Mouse (Mus musculus) liver, embryonic 15.5 days (tissue): Measurements from ENCODE around the gene Git2. TPM values are rescaled to one million over a fixed set of nuclear protein-coding genes. Genes with fewer than 3 reads are reported as not detected.

Experiments used
- ATAC-seq: fragments of 200-750 bp; cut with Nextera tagmentation; 2 replicates; pipeline ENCODE4 v1.8.0; 2017; ENCODE audit warnings: moderate number of reproducible peaks, mild to moderate bottlenecking, moderate library complexity; ENCODE audit not compliant: insufficient read depth
- H3K27ac ChIP-seq: fragments of 300-500 bp; sonication (generic); replicated peaks from 2 replicates; pipeline ENCODE4 v1.5.1; 2015; ENCODE audit warnings: mild to moderate bottlenecking, inconsistent platforms
- H3K27me3 ChIP-seq: fragments of 300-500 bp; sonication (generic); 2 replicates; pipeline ENCODE4 v1.6.1; 2015; ENCODE audit warnings: mild to moderate bottlenecking, inconsistent platforms
- H3K36me3 ChIP-seq: fragments of 300-500 bp; sonication (generic); replicated peaks from 2 replicates; pipeline ENCODE4 v1.6.1; 2015; ENCODE audit warnings: moderate library complexity, mild to moderate bottlenecking, inconsistent platforms
- H3K4me1 ChIP-seq: fragments of 300-500 bp; sonication (generic); replicated peaks from 2 replicates; pipeline ENCODE4 v1.6.1; 2015; ENCODE audit warnings: inconsistent platforms
- H3K4me2 ChIP-seq: fragments of 300-500 bp; sonication (generic); 2 replicates; pipeline ENCODE4 v1.6.1; 2015; ENCODE audit warnings: moderate library complexity, mild to moderate bottlenecking, inconsistent platforms
- H3K4me3 ChIP-seq: fragments of 300-500 bp; sonication (generic); replicated peaks from 2 replicates; pipeline ENCODE4 v1.5.1; 2015; ENCODE audit warnings: mild to moderate bottlenecking, inconsistent platforms
- H3K9ac ChIP-seq: fragments of 300-500 bp; sonication (generic); 2 replicates; pipeline ENCODE4 v1.6.1; 2015; ENCODE audit warnings: moderate library complexity, mild to moderate bottlenecking, inconsistent platforms
- H3K9me3 ChIP-seq: fragments of 300-500 bp; sonication (generic); replicated peaks from 2 replicates; pipeline ENCODE4 v1.6.1; 2016; ENCODE audit warnings: inconsistent platforms
- WGBS: fragments of 180-500 bp; shearing (Covaris S2); methylation state at CpG from one replicate; pipeline ENCODE4 v1.1.7; 2015; ENCODE audit warnings: mixed read lengths; ENCODE audit not compliant: insufficient replicate concordance; 5-methylcytosine and 5-hydroxymethylcytosine counted together
- polyA plus RNA-seq: library from polyadenylated mRNA; unstranded; fragments of >200 nt; fragmentation: Nextera tagmentation; extraction: Ambion mirVana; gene quantifications from 2 replicates; pipeline ENCODE4 v1.2.1, GENCODE M21; 2015

The Git2 gene
- polyA plus RNA-seq, 1 experiment from 2014 or later: 16.5 TPM

GRCm38 (mm10) chr5:114796299-114797012 lies 21.1 kb upstream of the Git2 start:
- peak overlapping the region; percentile 23; the same call in 1 of the 2 replicates for H3K4me3 ChIP-seq
- no peaks in the 10 kb centered on the region for H3K9me3 ChIP-seq
- ATAC-seq: no peak
- no peak overlapping the region for H3K27ac ChIP-seq
- H3K4me1 ChIP-seq: peaks cover 37% of the 10 kb centered on the region
- peaks cover 97% of the 10 kb centered on the region for H3K36me3 ChIP-seq
- H3K9ac ChIP-seq: no peak overlapping the region
- peak overlapping the region; percentile 46 for H3K4me2 ChIP-seq
- no peaks in the 10 kb centered on the region for H3K27me3 ChIP-seq
- WGBS: 72% methylated on average over 40 of the region's 40 CpGs

GRCm38 (mm10) chr5:114795653-114796052 lies 20.3 kb upstream of the Git2 start:
- Histone ChIP-seq H3K9ac (no peak overlapping the region), H3K27me3 (no peaks in the 10 kb centered on the region), H3K27ac (no peak overlapping the region), H3K4me3 (no peak overlapping the region), H3K4me1 (peaks cover 29% of the 10 kb centered on the region), H3K36me3 (peaks cover 97% of the 10 kb centered on the region), H3K4me2 (no peak overlapping the region), H3K9me3 (no peaks in the 10 kb centered on the region)
- ATAC-seq: no peak
- 75% methylated on average over 9 of the region's 9 CpGs for WGBS

GRCm38 (mm10) chr5:114795231-114795630 lies 19.9 kb upstream of the Git2 start:
- Histone ChIP-seq H3K4me3 (no peak overlapping the region), H3K9me3 (no peaks in the 10 kb centered on the region), H3K4me1 (peaks cover 25% of the 10 kb centered on the region), H3K9ac (no peak overlapping the region), H3K27me3 (no peaks in the 10 kb centered on the region), H3K27ac (no peak overlapping the region), H3K4me2 (no peak overlapping the region), H3K36me3 (peaks cover 97% of the 10 kb centered on the region)
- ATAC-seq: peak; percentile 41
- 69% methylated on average over 9 of the region's 9 CpGs for WGBS

GRCm38 (mm10) chr5:114794609-114795008 lies 19.3 kb upstream of the Git2 start:
- no peaks in the 10 kb centered on the region for H3K27me3 ChIP-seq
- H3K4me1 ChIP-seq: peaks cover 25% of the 10 kb centered on the region
- peaks cover 97% of the 10 kb centered on the region for H3K36me3 ChIP-seq
- H3K27ac ChIP-seq: no peak overlapping the region
- no peak for ATAC-seq
- no peaks in the 10 kb centered on the region for H3K9me3 ChIP-seq
- no peak overlapping the region for H3K4me3 ChIP-seq
- WGBS: 61% methylated on average over 4 of the region's 4 CpGs
- no peak overlapping the region for H3K4me2 ChIP-seq
- H3K9ac ChIP-seq: no peak overlapping the region; the same call in 1 of the 2 replicates

- 73% methylated on average over 7 of the region's 7 CpGs for WGBS
- peak; percentile 29; the same call in 1 of the 2 replicates for ATAC-seq
Measured at GRCm38 (mm10) chr5:114793317-114793716, 18.0 kb upstream of the Git2 start.

GRCm38 (mm10) chr5:114785196-114785595 lies 9.9 kb upstream of the Git2 start:
- Histone ChIP-seq H3K4me2 (peak overlapping the region; percentile 57), H3K27me3 (no peaks in the 10 kb centered on the region), H3K9ac (0 out of 2 replicates have a peak overlapping the region, but pooled peaks have one; percentile 26), H3K4me1 (peaks cover 57% of the 10 kb centered on the region), H3K27ac (peak overlapping the region; percentile 70), H3K4me3 (no peak overlapping the region), H3K36me3 (peaks cover 44% of the 10 kb centered on the region), H3K9me3 (no peaks in the 10 kb centered on the region)
- WGBS: 37% methylated on average over 5 of the region's 5 CpGs
- ATAC-seq: no peak

More at GRCm38 (mm10) chr5:114793317-114793716, 18.0 kb upstream of the Git2 start:
- Histone ChIP-seq H3K4me1 (peaks cover 25% of the 10 kb centered on the region), H3K9ac (no peak overlapping the region), H3K4me3 (no peak overlapping the region), H3K9me3 (no peaks in the 10 kb centered on the region), H3K27me3 (no peaks in the 10 kb centered on the region), H3K27ac (no peak overlapping the region), H3K4me2 (no peak overlapping the region), H3K36me3 (peaks cover 97% of the 10 kb centered on the region)

GRCm38 (mm10) chr5:114784622-114785165 lies 9.4 kb upstream of the Git2 start:
- peak overlapping the region; percentile 70 for H3K27ac ChIP-seq
- H3K36me3 ChIP-seq: peaks cover 41% of the 10 kb centered on the region
- peak overlapping the region; percentile 26; the same call in 1 of the 2 replicates for H3K9ac ChIP-seq
- H3K4me3 ChIP-seq: peak overlapping the region; percentile 9; the same call in 1 of the 2 replicates
- H3K4me2 ChIP-seq: peak overlapping the region; percentile 57
- H3K4me1 ChIP-seq: peaks cover 62% of the 10 kb centered on the region
- peak; percentile 77 for ATAC-seq
- H3K27me3 ChIP-seq: no peaks in the 10 kb centered on the region
- WGBS: 4% methylated on average over 16 of the region's 16 CpGs
- H3K9me3 ChIP-seq: no peaks in the 10 kb centered on the region

GRCm38 (mm10) chr5:114783405-114784163 lies 8.3 kb upstream of the Git2 start:
- Histone ChIP-seq H3K4me1 (peaks cover 73% of the 10 kb centered on the region), H3K9ac (0 out of 2 replicates have a peak overlapping the region, but pooled peaks have one; percentile 15), H3K27me3 (no peaks in the 10 kb centered on the region), H3K27ac (peak overlapping the region; percentile 70), H3K4me2 (0 out of 2 replicates have a peak overlapping the region, but pooled peaks have one; percentile 11), H3K36me3 (peaks cover 30% of the 10 kb centered on the region), H3K4me3 (no peak overlapping the region), H3K9me3 (no peaks in the 10 kb centered on the region)
- ATAC-seq: peak; percentile 9; the same call in 1 of the 2 replicates
- 30% methylated on average over 12 of the region's 12 CpGs for WGBS

GRCm38 (mm10) chr5:114782991-114783390 lies 7.7 kb upstream of the Git2 start:
- H3K4me1 ChIP-seq: peaks cover 79% of the 10 kb centered on the region
- 0 out of 2 replicates have a peak overlapping the region, but pooled peaks have one; percentile 10 for H3K4me2 ChIP-seq
- 38% methylated on average over 9 of the region's 9 CpGs for WGBS
- H3K36me3 ChIP-seq: peaks cover 24% of the 10 kb centered on the region
- no peak for ATAC-seq
- H3K27ac ChIP-seq: 0 out of 2 replicates have a peak overlapping the region, but pooled peaks have one; percentile 70
- no peak overlapping the region for H3K9ac ChIP-seq
- H3K4me3 ChIP-seq: no peak overlapping the region
- H3K9me3 ChIP-seq: no peaks in the 10 kb centered on the region
- H3K27me3 ChIP-seq: no peaks in the 10 kb centered on the region

- ATAC-seq: no peak
- Histone ChIP-seq H3K4me1 (peaks cover 99% of the 10 kb centered on the region), H3K36me3 (peaks cover 4% of the 10 kb centered on the region), H3K4me3 (no peak overlapping the region), H3K9ac (no peak overlapping the region), H3K27ac (0 out of 2 replicates have a peak overlapping the region, but pooled peaks have one; percentile 45), H3K27me3 (no peaks in the 10 kb centered on the region), H3K9me3 (no peaks in the 10 kb centered on the region), H3K4me2 (no peak overlapping the region)
- 47% methylated on average over 7 of the region's 7 CpGs for WGBS
Measured at GRCm38 (mm10) chr5:114780912-114781311, 5.6 kb upstream of the Git2 start.
